Mouse (Mus musculus) liver, adult 2 months (tissue): ENCODE measurements around the gene Lsm12.

ENCODE experiments used
- CTCF ChIP-seq: fragments of 200-500 bp; IDR thresholded peaks from 2 replicates; pipeline ENCODE4 v1.5.1; 2011; ENCODE audit warnings: low read depth, low read length, control low read depth
- POLR2A ChIP-seq: fragments of 200-500 bp; IDR thresholded peaks from 2 replicates; pipeline ENCODE4 v1.6.1; 2011; ENCODE audit warnings: low read length, control low read depth; ENCODE audit not compliant: insufficient read depth; ENCODE audit errors: extremely low read depth

DNA sequence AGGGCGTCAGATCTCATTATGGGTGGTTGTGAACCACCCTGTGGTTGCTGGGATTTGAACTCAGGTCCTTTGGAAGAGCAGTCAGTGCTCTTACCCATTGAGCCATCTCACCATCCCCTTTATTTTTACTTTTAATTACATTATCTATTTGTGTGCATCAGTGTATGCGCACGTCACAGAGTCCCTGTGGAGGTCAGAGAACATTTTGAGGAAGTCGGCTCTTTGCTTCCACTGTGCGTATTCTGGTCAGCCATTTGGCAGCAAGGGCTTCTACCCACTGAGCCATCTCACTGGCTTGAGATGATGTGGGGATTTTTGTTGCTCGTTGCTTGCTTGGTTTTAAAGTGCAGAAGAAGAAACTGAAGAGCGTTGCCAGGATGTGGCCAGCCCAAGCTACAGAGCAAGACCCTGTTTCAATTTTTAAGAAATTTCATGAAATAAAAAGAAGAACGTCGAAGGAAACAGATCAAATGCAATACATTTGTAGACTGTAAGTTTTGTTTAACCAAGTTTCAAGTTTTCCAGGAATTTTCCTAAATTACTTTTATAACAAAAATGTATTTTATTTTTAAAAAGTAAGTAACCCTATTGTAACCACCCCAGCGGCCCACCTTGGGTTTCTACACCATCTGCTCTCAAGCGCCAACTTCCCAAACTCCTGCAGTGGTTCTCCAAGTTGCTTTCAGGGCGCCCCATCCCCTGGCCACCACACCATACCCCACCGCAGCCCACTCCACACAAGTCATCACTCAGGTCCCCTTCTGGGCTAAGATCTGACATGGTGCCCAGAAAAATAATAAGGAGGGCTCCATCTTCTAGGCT lies 47.3 kb downstream of the Lsm12 start:
- TF ChIP-seq CTCF = no peak
- TF ChIP-seq POLR2A = no peak
